Mouse (Mus musculus): ENCODE results near the gene Hoxd8. TPM values are rescaled to one million over a fixed set of nuclear protein-coding genes. Genes with fewer than 3 reads are reported as not detected.

The Hoxd8 gene
- total RNA-seq (2021) (10 to 100 TPM; 27.9 to 34.7 TPM), polyA plus RNA-seq (2012; rRNA removed) (19.7 and 52.7 TPM in 2 replicates)
- long read RNA-seq, transcript Hoxd8-202 (2 exons, 1,758 nt), result minor isoform, 14 of 38 reads
- long read RNA-seq, transcript Hoxd8-201 (2 exons, 2,634 nt), result major isoform, 22 of 38 reads
- long read RNA-seq, partial matches to known transcripts, result 0 of 38 reads
- long read RNA-seq, other reads (novel, unspliced or antisense), result 2 of 38 reads

GRCm38 (mm10) chr2:74704393-74704998, at the start of gene Hoxd8:
Gene Hoxd8 (plus strand): TSS chr2:74704615.
- peak; percentile 91 for DNase-seq

GRCm38 (mm10) chr2:74654743-74655419, 49.5 kb upstream of the Hoxd8 start:
- DNase-seq, result no peak

- DNase-seq, result no peak
Measured at GRCm38 (mm10) chr2:74655420-74655781, 49.0 kb upstream of the Hoxd8 start.

DNA sequence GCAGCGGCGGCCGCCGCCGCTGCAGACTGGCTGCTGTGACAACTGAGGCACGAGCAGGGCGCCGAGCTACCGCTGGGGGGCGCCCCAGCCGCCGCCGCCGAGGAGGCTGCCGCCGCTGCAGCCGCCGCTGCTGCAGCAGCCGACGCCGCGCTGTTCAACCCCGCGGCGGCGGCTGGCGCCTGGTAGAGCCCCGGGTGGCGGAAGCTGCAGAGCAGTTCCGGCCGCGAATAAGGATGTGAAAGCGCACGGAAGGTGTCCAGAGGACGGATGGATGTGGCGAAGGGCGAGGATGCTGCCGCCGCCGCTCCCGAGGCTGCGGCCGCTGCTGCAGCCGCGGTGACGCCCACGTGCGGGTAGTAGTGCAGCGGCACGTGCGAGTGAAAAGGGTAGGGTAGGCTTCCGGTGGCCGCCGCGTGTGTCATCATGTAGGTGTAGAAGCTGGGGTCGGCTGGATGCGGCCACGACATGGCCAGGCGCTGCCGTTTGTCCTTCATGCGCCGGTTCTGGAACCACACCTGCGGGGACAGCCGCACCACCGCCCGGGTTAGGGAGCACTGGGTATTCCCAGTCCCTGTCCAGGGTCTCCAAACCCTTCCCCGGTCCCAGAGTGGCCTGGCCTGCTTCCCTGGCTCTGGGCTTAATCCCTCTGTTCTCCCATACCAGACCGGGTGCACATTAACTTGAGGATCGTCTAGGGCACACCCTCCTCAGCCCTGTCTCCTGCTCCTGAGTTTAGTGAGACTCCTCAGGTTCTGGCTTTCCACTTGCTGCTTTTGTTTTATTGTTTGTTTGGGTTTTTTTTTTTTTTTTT, 48.4 kb upstream of the Hoxd8 start:
- no peak for DNase-seq

DNA sequence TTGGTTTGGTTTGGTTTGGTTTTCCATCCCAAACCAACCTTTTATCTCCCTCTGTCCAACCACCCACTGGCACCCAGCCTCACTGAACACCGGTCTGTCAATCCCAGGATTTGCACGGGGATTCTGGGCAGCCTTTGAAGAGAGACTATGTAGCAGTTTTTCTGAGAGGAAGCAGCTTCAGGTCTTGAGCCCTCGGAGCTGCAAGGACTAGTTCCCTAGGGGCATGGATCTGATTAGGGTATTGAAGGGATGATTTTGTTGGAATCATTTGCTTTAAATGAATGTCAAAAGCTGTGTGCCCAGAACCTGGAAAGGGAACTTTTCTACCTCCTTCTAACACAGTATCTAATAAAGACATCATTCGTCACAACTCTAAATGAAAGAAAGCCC, 47.8 kb upstream of the Hoxd8 start:
- no peak for DNase-seq

DNA sequence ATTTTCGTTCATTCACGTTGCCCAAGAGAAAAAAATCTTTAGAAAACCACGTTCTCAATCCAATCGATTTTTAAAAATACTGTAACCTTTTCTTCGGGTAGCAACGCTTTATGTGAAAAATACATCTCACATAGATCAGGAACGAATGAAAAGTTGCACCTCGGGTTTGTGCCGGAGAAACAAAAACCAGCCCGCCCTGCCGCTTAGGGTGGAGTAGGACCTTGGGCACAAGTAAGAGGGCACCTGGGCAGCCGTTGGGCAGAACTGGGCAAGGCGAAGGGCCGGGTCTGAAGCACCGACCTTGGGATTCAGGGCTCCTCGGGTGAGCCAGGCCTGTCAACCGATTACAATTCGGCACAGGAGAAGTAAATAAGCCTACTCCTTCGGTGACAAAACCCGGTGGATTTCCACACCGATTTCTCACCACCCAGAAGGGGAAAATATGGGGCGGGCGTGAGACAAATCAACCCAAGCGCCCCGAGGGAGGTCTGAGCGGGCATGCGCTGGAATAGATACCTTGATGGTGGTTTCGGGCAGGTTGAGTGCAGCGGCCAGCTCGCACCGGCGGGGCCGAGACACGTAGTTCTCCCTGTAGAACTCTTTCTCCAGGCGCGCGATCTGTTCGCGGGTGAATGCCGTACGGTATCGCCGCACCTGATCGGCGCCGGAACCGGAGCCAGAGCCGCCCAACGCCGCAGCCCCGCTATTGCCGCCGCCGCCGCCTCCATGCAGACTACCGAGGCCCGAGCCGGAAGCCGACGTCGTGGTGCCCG, 47.0 kb upstream of the Hoxd8 start:
- no peak for DNase-seq

GRCm38 (mm10) chr2:74658024-74658666, 46.3 kb upstream of the Hoxd8 start:
- DNase-seq, result no peak

GRCm38 (mm10) chr2:74658667-74659371, 45.6 kb upstream of the Hoxd8 start:
- DNase-seq, result no peak

GRCm38 (mm10) chr2:74659507-74660005, 44.9 kb upstream of the Hoxd8 start, which contains the start of gene Evx2:
Gene Evx2 (minus strand): TSS chr2:74659557.
- DNase-seq, result no peak

DNA sequence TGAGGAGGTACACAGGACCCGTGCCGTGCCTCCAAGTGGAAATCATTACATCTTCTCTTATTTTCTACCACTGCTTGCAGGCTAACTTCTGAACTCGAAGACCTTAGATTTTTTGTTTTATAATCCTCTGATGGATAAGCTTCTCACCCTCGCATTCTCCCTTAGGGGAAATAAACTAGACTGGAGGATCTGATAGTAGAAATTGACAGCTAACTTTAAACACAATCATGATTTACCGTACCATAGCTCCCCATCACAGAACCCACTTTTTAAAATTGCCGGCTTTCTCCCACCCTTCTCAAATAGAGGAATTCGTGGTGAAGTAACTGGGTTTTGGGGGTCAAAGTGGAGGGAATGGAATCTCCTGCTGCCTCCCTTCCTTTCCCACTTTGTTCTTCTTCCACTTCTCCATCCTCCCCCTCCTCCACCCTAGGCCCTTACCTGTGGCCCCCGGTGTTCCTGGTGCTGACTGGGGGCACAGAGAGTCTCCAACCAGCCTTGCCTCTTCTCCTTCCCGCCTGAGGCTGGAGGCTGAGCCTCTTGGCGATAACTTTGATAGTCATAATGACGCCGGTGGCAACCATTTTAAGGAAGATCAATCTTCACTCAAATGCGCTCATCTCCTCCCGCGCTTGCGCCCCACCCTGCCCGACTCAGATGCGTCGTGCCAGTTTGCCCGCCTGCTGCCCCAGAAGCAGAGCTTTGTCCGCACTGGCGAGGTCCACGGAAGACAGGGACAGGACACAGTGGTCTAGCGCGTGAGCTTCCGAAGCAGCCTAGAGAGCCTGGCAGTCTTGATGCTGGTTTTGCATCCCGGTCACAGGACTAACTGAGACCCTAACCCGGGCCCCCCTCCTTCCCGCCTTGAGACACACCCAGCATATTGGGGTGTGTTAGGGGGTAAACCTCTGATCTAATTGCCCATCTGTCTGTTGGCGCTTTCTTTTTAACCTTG, 43.7 kb upstream of the Hoxd8 start:
- no peak for DNase-seq

GRCm38 (mm10) chr2:74661685-74662084, 42.7 kb upstream of the Hoxd8 start:
- no peak for DNase-seq

DNA sequence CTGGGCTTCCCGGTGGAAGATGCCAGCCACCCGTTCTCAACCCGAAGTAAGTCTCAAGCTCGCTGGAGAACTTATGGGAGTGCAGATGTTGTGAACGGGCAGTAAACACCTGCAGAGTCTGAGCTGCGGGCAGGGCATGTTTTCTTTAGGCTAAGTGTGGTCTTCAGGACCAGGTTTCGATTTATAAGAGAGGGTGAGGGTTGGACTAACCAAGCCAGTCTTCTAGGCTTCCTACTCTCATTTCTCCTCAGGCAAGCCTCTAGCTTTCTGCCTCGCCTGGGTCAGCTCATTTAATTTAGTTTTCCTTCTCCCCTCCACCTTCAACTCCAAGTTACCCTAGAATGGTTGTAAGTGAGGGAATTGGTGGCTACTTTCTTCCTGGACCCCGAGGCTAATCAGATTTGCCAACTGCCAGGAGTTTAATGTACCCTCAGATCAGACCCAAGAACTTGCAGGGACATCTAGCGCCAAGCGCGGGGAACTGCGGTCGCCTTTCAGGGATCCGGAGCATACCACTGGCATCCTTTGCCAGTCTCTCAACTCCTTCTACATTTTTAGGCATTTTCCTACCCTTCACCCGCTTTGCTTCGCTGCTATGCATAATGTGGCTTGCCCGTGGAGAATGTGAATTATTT, 41.0 kb upstream of the Hoxd8 start:
- DNase-seq, result peak; percentile 42

GRCm38 (mm10) chr2:74666411-74666810, 38.0 kb upstream of the Hoxd8 start:
- no peak for DNase-seq

DNA sequence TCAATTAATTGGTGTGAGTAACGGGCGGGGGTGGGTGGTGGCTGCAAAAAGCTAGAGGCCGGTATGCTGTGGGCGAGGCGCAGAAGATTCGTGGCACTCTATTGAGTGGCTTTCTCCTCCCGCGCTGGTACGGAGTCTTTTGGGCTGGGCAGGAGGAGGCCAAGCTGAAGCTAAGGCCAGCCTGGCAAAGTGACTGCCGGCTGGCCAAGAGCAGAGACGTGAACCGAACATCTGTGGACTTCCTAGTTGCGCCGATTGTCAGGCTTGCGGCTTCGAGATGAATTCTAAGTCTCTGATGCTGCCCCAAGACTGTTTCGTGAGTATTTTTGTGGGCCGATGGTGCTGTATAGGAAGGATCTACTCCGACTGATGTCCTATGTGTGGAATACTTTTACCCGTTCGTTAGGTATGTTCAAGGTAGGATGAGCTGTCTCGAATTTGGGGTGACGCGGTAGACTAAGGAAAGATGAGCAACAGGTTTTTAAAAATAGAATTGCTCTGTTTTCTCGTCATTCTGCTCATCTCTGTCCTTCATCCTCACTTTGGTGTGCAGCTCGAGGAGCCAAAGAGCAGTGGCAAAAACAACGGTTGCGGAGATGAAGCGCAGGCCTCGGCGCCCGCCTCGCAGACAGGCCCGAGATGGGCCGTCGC, 37.1 kb upstream of the Hoxd8 start:
- DNase-seq, result no peak

GRCm38 (mm10) chr2:74667842-74668357, 36.5 kb upstream of the Hoxd8 start, which contains the start of gene Hoxd13:
Gene Hoxd13 (plus strand): TSS chr2:74668310.
- no peak for DNase-seq

DNA sequence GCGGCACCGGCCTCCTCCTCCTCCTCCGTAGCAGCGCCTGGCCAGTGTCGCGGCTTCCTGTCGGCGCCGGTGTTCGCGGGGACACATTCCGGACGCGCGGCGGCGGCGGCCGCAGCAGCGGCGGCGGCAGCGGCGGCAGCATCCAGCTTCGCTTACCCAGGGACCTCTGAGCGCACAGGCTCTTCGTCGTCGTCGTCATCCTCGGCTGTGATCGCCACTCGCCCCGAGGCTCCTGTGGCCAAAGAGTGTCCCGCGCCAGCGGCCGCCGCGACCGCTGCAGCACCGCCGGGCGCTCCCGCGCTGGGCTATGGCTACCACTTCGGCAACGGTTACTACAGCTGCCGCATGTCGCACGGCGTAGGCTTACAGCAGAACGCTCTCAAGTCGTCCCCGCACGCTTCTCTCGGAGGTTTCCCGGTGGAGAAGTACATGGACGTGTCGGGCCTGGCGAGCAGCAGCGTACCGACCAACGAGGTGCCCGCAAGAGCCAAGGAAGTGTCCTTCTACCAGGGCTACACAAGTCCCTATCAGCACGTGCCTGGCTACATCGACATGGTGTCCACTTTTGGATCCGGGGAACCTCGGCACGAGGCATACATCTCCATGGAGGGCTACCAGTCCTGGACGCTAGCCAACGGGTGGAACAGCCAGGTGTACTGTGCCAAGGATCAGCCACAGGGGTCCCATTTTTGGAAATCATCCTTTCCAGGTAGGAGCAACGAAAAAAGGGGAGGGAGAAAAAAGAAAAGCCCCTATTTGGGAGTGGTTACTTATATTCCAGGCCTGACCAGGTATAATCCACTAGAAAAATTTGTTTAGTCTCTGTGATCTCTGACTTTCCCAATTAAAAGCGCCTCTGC, 35.8 kb upstream of the Hoxd8 start:
- DNase-seq, result no peak

DNA sequence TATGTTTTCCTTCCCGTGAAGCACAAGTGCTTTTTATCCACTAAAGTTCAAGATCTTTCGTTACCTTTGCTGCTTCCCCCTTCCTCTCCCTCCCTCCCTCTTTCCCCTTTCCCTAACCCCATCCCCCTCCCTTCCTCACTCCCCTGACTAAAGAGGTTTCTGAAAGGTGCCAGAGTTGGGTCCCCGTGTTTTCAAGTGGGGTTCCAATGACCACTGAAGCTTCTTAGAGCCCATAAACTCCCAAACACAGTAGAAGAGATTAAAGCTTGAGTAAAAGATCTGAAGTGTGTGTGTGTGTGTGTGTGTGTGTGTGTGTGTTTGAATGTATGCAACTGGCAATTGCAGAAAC, 35.2 kb upstream of the Hoxd8 start:
- no peak for DNase-seq

Data from adrenal gland, adult 2 months (tissue).